Mouse (Mus musculus): ENCODE measurements around the gene Hoxd11.

Gene Hoxd11

GRCm38 (mm10) chr2:74709465-74710419, 30.4 kb downstream of the Hoxd11 start:
- DNase-seq (ENCODE audit: low spot score in 2 of 2) = no peak

DNA sequence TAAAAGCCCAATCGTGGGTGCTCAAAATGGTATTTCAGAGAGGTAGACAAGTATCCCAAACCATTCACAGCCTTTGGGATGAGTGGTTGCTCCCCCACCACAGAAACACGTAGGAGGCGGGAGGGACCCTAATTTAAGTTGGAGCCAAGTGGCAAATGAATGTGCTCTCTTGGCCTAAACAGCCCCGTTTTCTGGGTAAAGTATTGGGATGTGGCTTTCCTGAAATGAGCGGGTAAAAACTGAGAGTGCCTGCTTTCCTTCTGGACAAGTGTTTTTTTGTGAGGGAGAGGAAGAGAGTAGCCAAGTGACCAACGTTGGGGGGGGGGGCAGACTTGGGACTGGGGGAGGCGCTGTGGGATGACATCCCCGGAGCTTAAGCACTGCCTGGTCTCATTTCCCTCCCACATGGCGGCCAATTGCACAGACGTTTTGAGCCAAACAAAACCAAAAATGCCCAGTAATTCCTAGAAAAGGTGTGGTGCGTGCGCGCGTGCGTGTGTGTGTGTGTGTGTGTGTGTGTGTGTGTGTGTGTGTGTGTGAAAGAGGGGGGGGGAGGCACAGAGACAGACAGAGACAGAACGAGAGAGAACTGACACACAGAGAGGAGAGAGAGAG, 31.7 kb downstream of the Hoxd11 start:
- no peak for DNase-seq (ENCODE audit: low spot score in 2 of 2)

GRCm38 (mm10) chr2:74711721-74712621, 32.6 kb downstream of the Hoxd11 start, which contains the start of the genes Hoxd3 and Hoxd4:
Hoxd3 (plus strand) TSS chr2:74711927.
Hoxd4 (plus strand) TSS chr2:74711929.
- peak; percentile 61 to 72 for DNase-seq (ENCODE audit: low spot score in 2 of 2)

DNA sequence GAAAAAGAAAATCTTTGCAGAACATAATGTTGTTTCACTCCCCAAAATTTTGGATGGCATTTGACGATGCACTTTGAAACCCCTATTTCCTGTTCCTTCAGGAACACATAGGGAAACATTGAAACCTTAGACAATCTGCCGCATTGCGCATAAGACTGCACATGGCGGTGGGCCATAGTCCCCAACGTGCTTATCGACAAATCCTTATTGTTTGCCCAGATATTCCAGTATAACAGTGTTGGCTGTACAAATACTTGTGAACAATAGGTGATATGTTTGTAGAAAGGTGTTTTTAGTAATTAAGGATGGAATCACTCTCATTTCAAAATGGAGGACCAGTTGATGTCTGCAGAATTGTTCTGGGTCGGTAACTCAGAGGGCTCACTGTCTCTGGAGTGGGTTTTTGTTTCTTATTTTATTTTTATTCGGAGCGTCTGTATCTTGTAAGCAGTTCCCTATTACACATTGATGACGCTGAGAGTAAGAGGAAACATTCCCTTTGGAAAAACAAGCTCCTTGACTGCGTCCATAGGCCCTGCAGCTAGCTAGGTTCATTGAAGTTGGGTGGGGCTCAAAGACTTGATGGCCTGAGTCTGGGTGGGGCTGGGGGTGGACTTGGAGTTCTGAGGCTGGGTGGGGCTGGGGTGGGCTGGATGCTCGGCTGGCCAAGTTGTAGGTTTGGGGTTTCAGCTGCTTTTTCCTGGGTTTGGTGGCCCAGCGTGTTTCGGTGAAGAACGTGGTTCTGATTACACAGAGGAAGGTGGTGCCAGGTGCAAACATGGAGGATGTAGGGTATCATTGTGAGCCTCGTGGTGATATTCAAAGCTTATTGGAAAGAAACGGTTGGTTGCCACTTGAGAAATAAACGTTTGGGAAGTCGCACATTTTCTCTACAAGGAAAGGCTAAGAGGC, 34.1 kb downstream of the Hoxd11 start:
- no peak for DNase-seq (ENCODE audit: low spot score in 2 of 2)

DNA sequence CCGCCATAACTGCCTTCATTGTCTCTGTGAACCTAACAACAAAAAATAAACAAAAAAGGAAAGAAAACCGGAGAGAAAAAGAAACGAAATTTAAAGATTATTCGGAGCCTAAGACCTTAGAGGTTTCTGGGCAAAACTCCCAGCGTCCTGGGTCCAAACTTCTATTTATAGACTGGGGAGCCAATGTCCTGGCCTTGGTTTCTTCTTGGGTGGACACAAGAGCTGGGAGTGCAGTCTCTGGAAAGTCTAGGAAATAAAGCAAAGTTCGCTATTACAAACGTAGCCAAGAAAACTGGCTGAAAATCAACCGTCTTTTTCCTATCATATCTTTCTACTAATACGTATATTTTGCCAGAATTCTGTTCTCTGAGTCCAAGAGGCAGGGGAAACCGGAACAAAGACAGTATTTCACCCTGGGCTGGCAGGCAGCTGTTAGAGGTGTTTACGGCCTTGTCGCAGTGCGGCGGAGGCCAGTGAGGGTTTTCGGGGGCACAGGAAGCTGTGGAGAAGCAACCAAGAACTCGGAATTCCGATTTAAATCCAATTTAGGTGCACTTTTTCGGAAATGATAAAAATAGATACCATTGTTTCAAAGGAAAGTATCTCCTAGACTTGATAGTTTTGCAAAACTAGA, 34.9 kb downstream of the Hoxd11 start:
- DNase-seq (ENCODE audit: low spot score in 2 of 2) = no peak

- DNase-seq (ENCODE audit: low spot score in 2 of 2) = no peak
Observed at GRCm38 (mm10) chr2:74714881-74715280, 35.5 kb downstream of the Hoxd11 start.

- peak; percentile 87 to 93 for DNase-seq (ENCODE audit: low spot score in 2 of 2)
Observed at GRCm38 (mm10) chr2:74715504-74716241, 36.3 kb downstream of the Hoxd11 start.

- no peak for DNase-seq (ENCODE audit: low spot score in 2 of 2)
Observed at GRCm38 (mm10) chr2:74720384-74720783, 41.0 kb downstream of the Hoxd11 start.

DNA sequence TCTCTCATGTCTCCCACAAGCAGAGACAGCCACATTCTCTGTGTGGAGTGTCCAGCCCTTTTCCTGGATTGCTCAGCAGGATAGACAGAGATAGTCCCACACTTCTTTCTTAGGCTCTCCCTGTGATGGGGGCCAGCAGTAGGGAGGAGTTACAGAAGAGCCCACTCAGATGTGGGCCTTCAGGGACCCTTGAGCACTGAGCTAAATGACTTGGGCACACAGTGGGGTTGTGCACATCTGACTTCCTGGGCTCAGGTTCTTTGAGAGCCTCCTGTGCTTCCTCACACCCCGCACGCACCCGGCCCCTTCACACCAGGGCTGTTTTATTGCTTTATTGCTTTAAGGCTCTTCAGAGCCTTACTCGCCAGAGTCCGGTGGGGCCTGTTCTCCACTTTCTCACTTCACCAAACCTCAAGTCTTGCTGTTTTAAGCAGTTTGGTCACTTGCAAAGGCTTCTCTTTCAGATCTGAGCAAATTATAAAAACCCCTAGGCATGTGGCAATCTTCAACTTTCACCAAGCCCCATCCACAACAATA, 41.7 kb downstream of the Hoxd11 start:
- no peak for DNase-seq (ENCODE audit: low spot score in 2 of 2)

- no peak for DNase-seq (ENCODE audit: low spot score in 2 of 2)
Observed at GRCm38 (mm10) chr2:74721882-74722281, 42.5 kb downstream of the Hoxd11 start.

- no peak for DNase-seq (ENCODE audit: low spot score in 2 of 2)
Observed at GRCm38 (mm10) chr2:74722949-74723348, 43.6 kb downstream of the Hoxd11 start.

DNA sequence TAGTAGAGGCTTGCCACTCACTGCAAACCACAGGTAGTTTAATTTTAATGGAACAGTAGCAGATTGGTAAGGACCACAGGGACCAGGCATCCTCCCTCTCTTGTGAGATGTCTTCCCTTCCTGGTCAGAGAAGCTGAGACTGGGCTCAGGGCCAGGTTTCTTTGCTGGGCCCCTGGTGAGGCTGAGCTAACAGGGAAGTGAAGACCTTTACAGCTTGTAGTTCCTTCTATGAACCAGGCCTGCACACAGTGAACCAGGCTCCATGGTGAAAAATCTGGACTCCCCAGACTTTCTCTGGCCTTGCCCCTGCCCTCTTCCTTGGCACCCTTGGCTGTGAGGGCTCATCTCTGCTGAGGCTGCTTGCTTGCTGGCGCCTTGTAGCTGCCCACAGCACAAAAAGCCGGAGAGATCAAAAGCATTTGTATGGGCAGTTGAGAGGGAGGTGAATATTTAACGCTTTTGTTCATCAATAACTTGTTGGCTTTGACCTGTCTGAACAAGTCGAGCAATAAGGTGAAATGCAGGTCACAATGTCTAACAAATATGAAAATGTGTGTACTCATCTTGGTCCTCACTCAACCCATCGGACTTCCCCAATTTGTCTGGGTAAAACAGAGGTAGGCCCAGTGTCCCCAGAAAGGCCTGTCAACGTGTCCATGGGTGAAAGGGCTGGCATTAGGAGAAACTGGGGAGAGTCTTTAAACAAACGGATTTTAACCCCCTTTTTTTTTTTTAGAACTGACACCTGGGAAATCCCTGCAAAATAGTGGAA, 45.1 kb downstream of the Hoxd11 start:
- DNase-seq (ENCODE audit: low spot score in 2 of 2) = no peak

- no peak for DNase-seq (ENCODE audit: low spot score in 2 of 2)
Observed at GRCm38 (mm10) chr2:74725171-74725570, 45.8 kb downstream of the Hoxd11 start.

GRCm38 (mm10) chr2:74726551-74726950, 47.2 kb downstream of the Hoxd11 start, which contains the start of gene Gm28230:
Gm28230 (plus strand) TSS chr2:74726728.
- DNase-seq (ENCODE audit: low spot score in 2 of 2) = peak in 1 of 2 experiments; percentile 50

DNA sequence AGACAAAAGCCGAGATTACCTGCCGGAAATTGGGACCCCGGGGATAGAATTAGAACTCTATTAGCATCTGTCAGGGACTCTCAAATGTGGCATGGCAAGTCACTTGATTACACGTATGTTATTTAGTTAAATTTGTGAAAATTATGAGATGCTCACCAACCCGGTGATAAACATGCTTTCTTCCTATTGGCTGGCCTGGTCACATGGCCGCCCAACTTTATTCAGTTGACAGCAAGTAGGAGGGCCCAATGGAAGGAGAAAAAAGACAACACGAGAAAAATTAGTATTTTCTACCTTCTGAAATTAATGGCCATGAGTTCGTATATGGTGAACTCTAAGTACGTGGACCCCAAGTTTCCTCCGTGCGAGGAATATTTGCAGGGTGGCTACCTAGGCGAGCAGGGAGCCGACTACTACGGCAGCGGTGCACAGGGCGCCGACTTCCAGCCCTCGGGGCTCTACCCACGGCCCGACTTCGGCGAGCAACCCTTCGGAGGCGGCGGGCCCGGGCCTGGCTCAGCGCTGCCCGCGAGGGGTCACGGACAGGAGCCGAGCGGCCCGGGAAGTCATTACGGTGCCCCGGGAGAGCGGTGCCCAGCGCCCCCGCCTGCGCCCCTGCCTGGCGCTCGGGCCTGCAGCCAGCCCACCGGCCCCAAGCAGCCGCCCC, 47.7 kb downstream of the Hoxd11 start:
- DNase-seq (ENCODE audit: low spot score in 2 of 2) = no peak

DNA sequence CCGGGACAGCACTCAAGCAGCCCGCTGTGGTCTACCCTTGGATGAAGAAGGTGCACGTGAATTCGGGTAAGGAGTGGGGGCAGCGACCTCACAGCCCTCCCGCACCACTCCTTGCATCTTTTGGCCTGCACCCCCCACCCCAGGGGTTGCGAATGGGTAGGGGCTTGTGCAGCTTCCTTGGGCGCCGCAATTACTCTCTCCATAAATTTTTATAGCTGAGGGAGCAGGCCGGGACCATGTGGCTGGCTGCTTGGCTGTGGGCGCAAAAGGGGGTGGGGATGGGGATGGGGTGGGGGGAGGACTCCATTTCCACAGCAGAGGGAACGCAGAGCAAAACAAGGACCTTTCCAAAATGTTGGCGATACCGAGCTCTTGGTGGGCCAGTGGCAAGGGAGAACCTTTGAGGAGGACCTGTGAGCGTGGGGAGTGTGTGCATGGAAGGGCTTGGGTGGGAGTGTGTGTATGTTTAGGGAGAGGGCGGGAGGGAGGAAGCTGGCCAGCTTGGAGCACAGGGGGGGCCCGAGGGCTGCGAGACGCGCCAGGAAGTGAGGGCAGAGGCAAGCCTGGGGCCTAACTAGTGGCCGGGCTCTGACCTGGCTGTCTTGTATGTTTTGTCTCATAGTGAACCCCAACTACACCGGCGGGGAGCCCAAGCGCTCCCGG, 48.4 kb downstream of the Hoxd11 start:
- no peak for DNase-seq (ENCODE audit: low spot score in 2 of 2)

DNA sequence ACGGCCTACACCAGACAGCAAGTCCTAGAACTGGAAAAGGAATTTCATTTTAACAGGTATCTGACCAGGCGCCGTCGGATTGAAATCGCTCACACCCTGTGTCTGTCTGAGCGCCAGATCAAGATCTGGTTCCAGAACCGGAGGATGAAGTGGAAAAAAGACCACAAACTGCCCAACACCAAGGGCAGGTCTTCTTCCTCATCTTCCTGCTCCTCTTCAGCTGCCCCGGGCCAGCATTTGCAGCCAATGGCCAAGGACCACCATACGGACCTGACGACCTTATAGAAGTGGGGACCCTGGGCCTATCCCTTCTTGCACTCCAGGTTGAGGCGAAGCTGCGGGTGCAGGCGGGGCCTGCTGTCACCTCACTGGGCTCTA, 48.9 kb downstream of the Hoxd11 start:
- DNase-seq (ENCODE audit: low spot score in 2 of 2) = no peak
